Mouse (Mus musculus): Measurements from ENCODE around the gene Zfp219.

DNA sequence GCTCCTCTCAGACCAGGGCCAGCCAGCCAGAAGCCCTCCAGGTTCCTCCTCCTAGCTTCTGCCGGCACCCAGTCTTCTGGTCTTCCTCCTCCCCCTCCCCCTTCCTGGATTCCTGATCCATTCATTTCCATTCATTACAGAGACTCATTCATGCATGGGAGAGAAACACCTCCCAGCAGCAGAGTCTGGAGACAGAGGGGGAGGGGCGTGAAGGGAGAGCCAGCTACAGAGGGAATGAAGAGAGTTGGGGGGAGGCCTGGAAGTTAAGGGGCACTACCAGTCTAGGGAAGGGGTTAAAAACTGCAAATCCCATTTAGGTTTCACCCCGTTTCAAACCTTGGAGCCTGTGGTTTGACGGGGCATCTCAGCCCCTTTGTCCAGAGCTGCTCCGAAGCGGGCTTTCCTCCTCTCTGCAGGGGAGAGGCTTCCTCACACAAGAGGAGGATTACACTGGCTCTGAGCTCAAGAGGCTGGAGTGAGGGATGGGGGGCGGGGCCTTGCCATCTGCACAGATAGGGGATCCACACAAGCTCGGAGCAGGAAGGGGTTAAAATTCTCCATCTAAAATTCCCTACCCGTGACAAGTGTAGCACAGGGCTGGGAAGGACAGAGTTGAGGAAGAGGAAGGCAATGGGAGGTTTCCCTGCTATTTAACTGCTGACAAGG lies 10.0 kb downstream of the Zfp219 start:
- no peak for TF ChIP-seq CTCF (IDR thresholded peaks at IDR 0.05; ENCODE audit: borderline replicate concordance, control insufficient read depth, extremely low read depth, insufficient read depth, low read length, poor library complexity)
- TF ChIP-seq POLR2A (IDR thresholded peaks at IDR 0.05; ENCODE audit: control insufficient read depth, extremely low read depth, insufficient read depth, low read length, poor library complexity): no peak
